Mouse (Mus musculus): Measurements from ENCODE around the gene Zfp668.
A peak's percentile ranks its signal among the peaks of the same experiment; 100 is the strongest.
"Not testable (repeated sequence)": the region's sequence is repeated elsewhere in the genome, so short reads cannot be mapped to it uniquely, and the experiment has no call there.

The Zfp668 gene

DNA sequence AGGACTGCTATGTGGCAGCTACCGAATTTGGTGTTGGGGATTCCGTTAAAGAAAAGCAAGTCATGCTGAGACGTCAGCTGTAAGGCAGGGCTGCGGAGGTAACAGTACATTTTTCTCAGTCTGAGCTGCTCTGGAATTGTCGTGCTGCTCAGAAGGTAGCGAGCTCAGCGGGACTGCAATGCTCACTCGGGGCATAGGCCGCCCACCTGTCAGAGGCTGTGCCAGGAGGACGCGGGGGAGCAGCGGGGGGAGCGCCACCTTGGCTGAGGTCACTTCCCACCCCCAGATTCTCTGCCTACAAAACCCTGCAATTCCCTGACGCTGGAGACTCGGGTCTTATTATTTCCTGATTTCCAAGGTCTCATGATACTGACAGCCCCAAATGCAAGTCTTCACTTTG is 35.7 kb downstream of the Zfp668 start:
- peak; percentile 33 to 36 for DNase-seq

GRCm38 (mm10) chr7:127840031-127840430 is 36.6 kb downstream of the Zfp668 start:
- DNase-seq, result not testable (repeated sequence)

DNA sequence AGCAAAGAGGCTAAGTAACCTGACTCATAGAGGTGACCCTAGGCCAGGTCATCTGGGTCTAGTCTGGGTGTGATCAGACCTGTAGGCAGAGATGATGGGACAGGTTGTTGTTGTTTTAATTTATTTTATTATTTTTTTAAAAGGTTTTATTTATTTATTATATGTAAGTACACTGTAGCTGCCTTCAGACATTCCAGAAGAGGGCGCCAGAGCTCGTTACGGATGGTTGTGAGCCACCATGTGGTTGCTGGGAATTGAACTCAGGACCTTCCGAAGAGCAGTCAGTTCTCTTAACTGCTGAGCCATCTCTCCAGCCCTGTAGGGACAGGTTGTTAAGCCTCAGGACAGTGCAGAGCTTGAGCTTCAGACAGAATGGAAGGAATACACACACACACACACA is 38.8 kb downstream of the Zfp668 start:
- DNase-seq, result not testable (repeated sequence)

DNA sequence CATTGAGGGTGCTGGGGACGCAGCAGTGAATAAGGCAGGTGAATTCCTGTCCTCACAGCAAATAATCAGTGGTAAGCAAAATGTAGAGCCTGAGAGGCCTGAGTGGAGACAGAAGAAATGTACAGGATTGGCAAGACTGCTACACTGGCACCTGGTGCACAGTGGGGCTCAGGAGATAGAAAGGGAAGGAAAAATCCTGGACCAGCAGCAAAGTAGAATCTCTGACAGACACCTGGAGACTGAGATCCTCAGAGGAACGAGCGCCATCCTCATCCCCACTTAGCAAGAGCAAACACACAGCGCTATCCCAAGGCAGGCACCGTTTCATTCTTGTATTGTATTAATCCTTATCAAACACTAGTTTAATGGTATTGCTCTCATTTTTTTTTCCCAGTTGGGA is 39.2 kb downstream of the Zfp668 start:
- no peak for DNase-seq

DNA sequence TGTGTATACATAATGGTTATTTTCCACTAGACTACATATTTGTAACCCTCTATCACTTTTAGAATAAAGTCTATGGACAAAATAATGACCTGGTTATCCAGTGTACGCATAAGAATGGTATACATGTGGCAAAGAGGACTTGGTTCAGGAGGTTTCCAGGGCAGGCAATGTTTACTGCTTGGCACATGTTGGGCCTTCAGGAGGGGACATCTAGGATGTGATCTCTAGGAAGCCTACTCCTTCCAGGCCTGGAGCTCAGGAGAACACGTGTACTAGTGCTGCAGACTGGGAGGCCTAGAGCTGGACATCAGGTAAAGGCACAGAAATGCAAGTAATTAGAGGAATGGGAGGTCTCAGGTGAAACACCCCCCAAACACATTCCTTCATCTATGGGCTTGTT is 41.1 kb downstream of the Zfp668 start:
- no peak for DNase-seq

DNA sequence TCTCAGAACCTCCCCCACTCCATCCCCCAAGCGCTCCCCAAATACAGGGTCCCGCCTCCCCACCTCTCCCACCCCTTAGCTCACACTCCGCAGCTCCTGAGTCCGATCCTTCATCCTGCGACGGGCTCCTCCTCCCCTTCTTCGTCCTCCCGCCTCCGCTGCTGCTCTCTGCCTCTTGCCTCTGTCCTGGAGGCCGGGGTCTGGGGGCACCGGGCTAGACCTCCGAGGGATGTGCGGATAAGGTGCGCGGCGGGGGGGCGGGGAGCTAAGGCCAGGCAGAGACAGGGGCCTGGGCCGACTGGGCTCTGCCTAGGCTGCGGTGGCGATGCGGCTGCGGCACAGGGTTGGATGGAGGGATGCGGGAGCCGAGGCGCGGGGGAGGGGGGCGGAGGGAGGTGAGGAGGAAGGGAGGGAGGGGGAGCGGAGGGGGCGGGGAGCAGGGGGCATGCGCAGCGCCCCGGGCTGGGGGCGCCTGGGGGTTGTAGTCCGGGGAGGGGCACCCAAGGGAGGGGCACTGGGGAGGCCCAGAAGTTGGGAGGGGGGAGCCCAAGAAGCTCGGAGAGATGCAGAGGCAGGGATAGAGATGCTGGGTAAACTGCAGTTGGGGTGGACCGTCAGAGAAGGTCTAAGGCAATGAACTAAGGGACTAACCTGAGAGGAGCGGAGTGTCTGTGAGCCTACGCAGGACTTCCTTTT is 52.3 kb downstream of the Zfp668 start, which contains the start of the genes Stx4a and Stx1b:
Gene Stx4a, plus strand, starts transcription at position 119 of the 696 bp plus-strand sequence.
Gene Stx1b, minus strand, starts transcription at position 374 of the 696 bp plus-strand sequence.
- DNase-seq, result no peak

GRCm38 (mm10) chr7:127823236-127824171 is 53.1 kb downstream of the Zfp668 start:
- DNase-seq, result no peak

DNA sequence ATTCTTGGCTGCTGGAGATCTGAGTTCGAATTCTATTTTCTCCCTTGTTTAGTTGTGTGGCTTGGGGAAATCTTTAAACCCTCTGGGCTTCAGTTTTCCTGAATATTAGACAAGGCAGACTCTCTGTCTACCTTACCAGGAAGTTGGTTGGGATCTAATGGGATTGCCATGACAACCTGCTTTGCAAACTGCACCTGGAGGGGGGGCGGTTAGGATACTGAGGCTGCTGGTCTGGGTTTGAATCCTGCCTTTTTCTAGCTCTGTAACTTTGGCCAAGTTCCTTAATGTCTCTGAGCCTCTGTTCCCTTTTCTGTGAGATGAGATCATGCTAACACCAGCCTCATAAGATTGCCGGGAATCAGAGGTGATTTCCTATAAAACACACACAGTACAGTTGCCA is 54.1 kb downstream of the Zfp668 start:
- no peak for DNase-seq

GRCm38 (mm10) chr7:127820836-127821509 is 55.7 kb downstream of the Zfp668 start:
- DNase-seq, result no peak

DNA sequence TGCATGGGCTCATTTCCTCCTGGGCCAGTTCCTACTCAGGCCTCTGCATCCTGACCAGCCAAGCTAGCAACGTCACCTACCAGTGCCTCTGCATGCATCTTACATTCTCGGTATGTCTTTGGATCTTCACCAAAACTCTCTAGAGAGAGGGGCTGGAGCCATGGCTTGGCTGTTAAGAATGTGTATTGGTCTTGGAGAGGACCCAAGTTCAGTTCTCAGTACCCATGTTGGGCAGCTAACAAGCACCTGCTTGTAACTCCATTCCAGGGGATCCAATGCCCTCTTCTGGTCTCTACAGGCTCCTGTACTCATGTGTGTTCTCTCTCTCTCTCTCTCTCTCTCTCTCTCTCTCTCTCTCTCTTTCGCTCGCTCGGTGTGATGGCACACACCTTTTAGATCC is 58.9 kb downstream of the Zfp668 start:
- no peak for DNase-seq

GRCm38 (mm10) chr7:127817053-127817452 is 59.6 kb downstream of the Zfp668 start:
- no peak for DNase-seq

DNA sequence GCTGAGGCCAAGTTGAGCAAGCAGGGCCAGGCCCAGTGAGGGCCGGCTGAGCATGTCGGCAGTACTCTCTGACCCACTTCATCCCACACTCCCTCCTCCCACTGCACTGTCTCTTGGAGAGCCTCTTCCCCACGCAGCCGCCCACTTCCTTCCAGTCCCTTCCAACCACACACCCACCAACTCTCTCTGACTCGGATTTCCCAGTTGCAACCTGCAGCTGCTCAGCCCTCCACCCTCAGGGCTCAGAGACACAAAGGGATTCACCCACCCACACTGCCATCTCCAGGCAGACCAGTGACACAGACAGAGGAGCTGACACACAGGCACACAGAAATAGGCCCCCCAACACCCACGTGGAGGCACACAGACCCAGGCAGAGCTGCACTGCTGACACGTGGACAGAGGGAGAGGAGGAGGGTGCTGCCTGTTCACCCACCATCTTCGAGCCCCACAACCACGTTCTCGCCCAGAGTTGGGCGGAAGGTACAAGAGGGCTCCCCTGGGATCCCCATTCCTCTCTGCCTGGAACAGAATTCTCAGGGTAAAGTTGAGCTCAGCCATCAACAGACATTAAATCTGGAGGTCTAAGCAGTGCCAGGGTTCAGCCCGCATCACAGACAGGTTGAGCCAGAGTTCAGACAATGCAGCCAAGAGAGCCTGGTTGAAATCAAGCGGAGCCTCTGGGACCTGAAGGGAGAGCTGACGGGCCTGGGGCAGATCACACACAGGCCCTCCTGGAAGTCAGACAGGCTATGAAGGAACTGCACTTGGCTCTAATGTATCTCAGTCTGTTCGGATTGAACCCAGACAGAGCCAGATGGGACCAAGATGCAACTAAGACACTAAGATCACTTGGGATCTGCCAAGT is 60.4 kb downstream of the Zfp668 start:
- DNase-seq, result peak; percentile 72

- DNase-seq, result no peak
Observed at GRCm38 (mm10) chr7:127815116-127815665, 61.4 kb downstream of the Zfp668 start.

- DNase-seq, result peak; percentile 59 to 68
Observed at GRCm38 (mm10) chr7:127814241-127814921, 62.2 kb downstream of the Zfp668 start.

DNA sequence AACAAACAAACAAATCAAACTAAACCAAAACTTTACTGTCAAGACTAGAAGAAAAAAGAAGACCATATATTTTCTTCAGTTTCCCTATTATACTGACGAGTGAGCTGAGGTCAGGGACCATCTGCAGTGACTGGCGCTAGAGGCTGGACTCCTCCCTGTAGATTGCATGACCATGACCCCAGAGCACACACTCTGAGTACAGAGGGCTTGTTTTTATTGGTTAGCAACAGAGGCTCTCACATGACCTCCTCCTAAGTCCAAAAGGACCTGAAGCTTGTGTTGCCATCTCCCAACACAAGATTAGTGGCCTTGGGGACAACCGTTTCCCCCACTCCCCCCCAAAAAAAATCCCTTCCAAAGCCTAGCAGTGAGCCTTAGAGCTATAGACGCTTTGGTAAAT is 62.8 kb downstream of the Zfp668 start:
- DNase-seq, result no peak
